Mouse (Mus musculus): ENCODE results near the gene Ptch1. TPM values are rescaled to one million over a fixed set of nuclear protein-coding genes. Genes with fewer than 3 reads are reported as not detected.

The Ptch1 gene
- total and polyA plus RNA-seq, 3 experiments = 11.9 to 56.7 (median 40.8) TPM

- Histone ChIP-seq H3K9me3 (replicated peaks) (no peaks in the 10 kb centered on the region), H3K4me3 (ENCODE audit: low read depth, low read length) (no peak overlapping the region), H3K4me1 (ENCODE audit: insufficient read depth, low read depth, low read length) (peaks cover 25% of the 10 kb centered on the region), H3K36me3 (replicated peaks) (peaks cover 90% of the 10 kb centered on the region), H3K27me3 (ENCODE audit: insufficient read depth, low read length) (no peaks in the 10 kb centered on the region)
- ATAC-seq (ENCODE audit: extremely low read depth, insufficient number of reproducible peaks, low FRiP score, poor library complexity, severe bottlenecking) (no peak), DNase-seq (ENCODE audit: low spot score) (no peak)
- no peak for TF ChIP-seq GATA2 (IDR thresholded peaks at IDR 0.05; ENCODE audit: borderline replicate concordance, low read depth, low read length)
These were observed 23.0 kb downstream of the Ptch1 start for GRCm38 (mm10) chr13:63550367-63550766.

GRCm38 (mm10) chr13:63549210-63549609 is 24.2 kb downstream of the Ptch1 start:
- DNase-seq (ENCODE audit: low spot score) = no peak
- no peak for ATAC-seq (ENCODE audit: extremely low read depth, insufficient number of reproducible peaks, low FRiP score, poor library complexity, severe bottlenecking)
- Histone ChIP-seq H3K4me3 (ENCODE audit: low read depth, low read length) (no peak overlapping the region), H3K9me3 (replicated peaks) (no peaks in the 10 kb centered on the region), H3K27me3 (ENCODE audit: insufficient read depth, low read length) (no peaks in the 10 kb centered on the region), H3K4me1 (ENCODE audit: insufficient read depth, low read depth, low read length) (peaks cover 20% of the 10 kb centered on the region), H3K36me3 (replicated peaks) (peaks cover 91% of the 10 kb centered on the region)
- no peak for TF ChIP-seq GATA1 (IDR thresholded peaks at IDR 0.05; ENCODE audit: borderline replicate concordance, low read length)
- no peak for TF ChIP-seq POLR2AphosphoS5 (IDR thresholded peaks at IDR 0.05; ENCODE audit: insufficient replicate concordance, low read depth, low read length)
- TF ChIP-seq CTCF (IDR thresholded peaks at IDR 0.05; ENCODE audit: low read depth, low read length) = no peak
- no peak for TF ChIP-seq TAL1 (conservative IDR thresholded peaks at IDR 0.05; ENCODE audit: low read depth, low read length)

DNA sequence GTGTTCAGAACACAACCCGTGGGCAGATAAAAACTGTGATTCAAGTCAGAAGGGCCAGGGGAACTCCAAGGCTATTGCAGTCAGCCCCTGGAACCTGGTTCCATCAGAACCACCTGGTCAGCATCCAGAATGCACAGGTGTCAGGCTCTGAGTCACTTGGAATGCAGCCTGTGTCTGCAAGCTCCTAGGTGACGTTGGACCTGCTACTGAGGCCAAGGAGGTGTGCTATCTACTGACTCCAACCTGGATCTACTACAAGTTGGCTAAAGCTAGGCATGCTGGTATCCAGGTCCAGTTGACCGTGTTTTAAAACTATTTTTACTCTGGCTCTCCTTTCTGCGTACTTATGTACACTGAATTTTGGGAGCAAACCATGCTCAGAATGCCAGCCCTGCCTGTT is 24.8 kb downstream of the Ptch1 start:
- TF ChIP-seq POLR2AphosphoS5 (IDR thresholded peaks at IDR 0.05; ENCODE audit: insufficient replicate concordance, low read depth, low read length) (no peak), GATA1 (IDR thresholded peaks at IDR 0.05; ENCODE audit: borderline replicate concordance, low read length) (no peak), CTCF (IDR thresholded peaks at IDR 0.05; ENCODE audit: low read depth, low read length) (no peak), GATA2 (IDR thresholded peaks at IDR 0.05; ENCODE audit: borderline replicate concordance, low read depth, low read length) (no peak)
- ATAC-seq (ENCODE audit: extremely low read depth, insufficient number of reproducible peaks, low FRiP score, poor library complexity, severe bottlenecking) (no peak), DNase-seq (ENCODE audit: low spot score) (no peak)
- no peak overlapping the region for H3K4me3 ChIP-seq (ENCODE audit: low read depth, low read length)
- H3K9me3 ChIP-seq (replicated peaks) = no peaks in the 10 kb centered on the region
- H3K36me3 ChIP-seq (replicated peaks) = peaks cover 93% of the 10 kb centered on the region
- no peaks in the 10 kb centered on the region for H3K27me3 ChIP-seq (ENCODE audit: insufficient read depth, low read length)
- H3K4me1 ChIP-seq (ENCODE audit: insufficient read depth, low read depth, low read length) = peaks cover 17% of the 10 kb centered on the region

DNA sequence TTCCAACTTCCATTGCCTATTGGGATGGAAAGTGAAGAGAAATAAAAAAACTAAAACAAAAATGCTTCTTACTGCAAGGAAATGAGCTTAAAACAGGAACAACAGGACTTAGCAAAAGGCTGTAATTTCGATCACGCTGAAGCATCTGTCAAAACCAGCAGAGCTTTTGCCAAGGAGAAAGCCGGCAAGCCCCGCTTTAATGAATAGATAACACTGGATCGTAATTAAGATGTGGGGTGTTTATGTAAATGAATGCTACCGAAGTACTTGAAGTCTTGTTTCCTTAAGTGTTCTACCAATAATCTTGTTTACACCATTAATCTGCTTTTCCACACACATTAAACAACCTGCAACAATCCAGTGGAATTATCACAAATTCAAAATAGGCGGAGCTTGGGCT is 28.1 kb downstream of the Ptch1 start:
- Histone ChIP-seq H3K4me3 (ENCODE audit: low read depth, low read length) (no peak overlapping the region), H3K4me1 (ENCODE audit: insufficient read depth, low read depth, low read length) (peaks cover 3% of the 10 kb centered on the region; the same call in 1 of the 2 replicates), H3K27me3 (ENCODE audit: insufficient read depth, low read length) (no peaks in the 10 kb centered on the region), H3K9me3 (replicated peaks) (no peaks in the 10 kb centered on the region), H3K36me3 (replicated peaks) (peaks cover 93% of the 10 kb centered on the region)
- DNase-seq (ENCODE audit: low spot score) = no peak
- no peak for ATAC-seq (ENCODE audit: extremely low read depth, insufficient number of reproducible peaks, low FRiP score, poor library complexity, severe bottlenecking)
- TF ChIP-seq GATA2 (IDR thresholded peaks at IDR 0.05; ENCODE audit: borderline replicate concordance, low read depth, low read length) (no peak), GATA1 (IDR thresholded peaks at IDR 0.05; ENCODE audit: borderline replicate concordance, low read length) (no peak), TAL1 (conservative IDR thresholded peaks at IDR 0.05; ENCODE audit: low read depth, low read length) (no peak), POLR2AphosphoS5 (IDR thresholded peaks at IDR 0.05; ENCODE audit: insufficient replicate concordance, low read depth, low read length) (no peak), CTCF (IDR thresholded peaks at IDR 0.05; ENCODE audit: low read depth, low read length) (no peak)

DNA sequence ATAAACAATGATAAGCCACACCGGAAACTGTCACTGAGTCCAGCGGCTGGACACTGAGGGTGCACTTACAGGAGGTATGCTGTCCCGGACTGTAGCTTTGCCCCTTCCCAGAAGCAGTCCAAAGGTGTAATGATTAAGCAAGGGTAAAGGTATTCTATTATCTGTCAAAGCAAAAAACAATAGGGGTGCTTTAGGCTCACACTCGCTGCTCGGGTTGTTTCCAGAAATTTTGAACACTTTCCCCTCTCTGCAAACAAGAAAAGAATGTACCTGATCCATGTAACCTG is 28.5 kb downstream of the Ptch1 start:
- no peak for TF ChIP-seq GATA1 (IDR thresholded peaks at IDR 0.05; ENCODE audit: borderline replicate concordance, low read length)
- no peak for TF ChIP-seq POLR2AphosphoS5 (IDR thresholded peaks at IDR 0.05; ENCODE audit: insufficient replicate concordance, low read depth, low read length)
- TF ChIP-seq TAL1 (conservative IDR thresholded peaks at IDR 0.05; ENCODE audit: low read depth, low read length) = no peak
- TF ChIP-seq CTCF (IDR thresholded peaks at IDR 0.05; ENCODE audit: low read depth, low read length) = no peak
- TF ChIP-seq GATA2 (IDR thresholded peaks at IDR 0.05; ENCODE audit: borderline replicate concordance, low read depth, low read length) = no peak
- DNase-seq (ENCODE audit: low spot score) = no peak
- Histone ChIP-seq H3K4me3 (ENCODE audit: low read depth, low read length) (no peak overlapping the region), H3K9me3 (replicated peaks) (no peaks in the 10 kb centered on the region), H3K36me3 (replicated peaks) (peaks cover 93% of the 10 kb centered on the region), H3K4me1 (ENCODE audit: insufficient read depth, low read depth, low read length) (peaks cover 3% of the 10 kb centered on the region; the same call in 1 of the 2 replicates), H3K27me3 (ENCODE audit: insufficient read depth, low read length) (no peaks in the 10 kb centered on the region)
- no peak for ATAC-seq (ENCODE audit: extremely low read depth, insufficient number of reproducible peaks, low FRiP score, poor library complexity, severe bottlenecking)

DNA sequence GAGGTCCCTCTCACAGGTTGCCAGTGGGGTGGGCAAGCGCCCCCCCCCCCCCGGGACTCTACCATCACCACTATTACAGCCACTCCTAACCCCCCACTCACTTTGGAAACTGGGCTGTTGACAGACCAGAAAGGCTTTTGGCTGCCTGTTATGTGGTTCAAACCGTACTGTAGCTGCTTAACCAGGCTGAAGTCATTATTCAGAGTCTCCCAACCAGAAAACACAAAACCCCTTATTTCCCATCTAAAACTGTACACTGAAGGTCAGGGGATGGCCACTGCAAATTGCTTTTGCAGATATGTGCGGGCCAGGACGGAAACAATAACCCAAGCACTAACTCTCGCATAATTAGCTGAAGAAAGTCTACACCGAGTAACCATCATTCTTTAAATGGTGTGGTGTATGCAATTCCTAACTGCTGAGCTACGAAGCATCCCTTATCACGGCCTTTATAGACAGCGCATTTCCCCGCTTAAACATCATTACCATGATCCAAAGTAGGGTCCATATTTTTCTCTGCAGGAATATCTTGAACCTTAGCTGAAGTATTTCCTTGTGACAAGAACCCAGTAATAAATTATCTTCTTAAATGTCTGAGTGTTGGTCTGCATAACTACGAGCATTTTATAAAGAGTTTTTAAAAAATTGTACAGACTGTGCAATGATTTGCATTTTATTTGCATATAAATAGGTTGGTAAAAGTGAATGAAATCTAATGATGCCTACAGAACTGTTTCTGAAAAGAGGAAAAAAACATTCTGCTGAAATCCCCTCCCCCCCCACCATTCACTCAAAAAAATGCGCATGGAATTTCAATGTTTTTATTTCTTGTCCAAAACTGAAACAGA is 29.1 kb downstream of the Ptch1 start:
- ATAC-seq (ENCODE audit: extremely low read depth, insufficient number of reproducible peaks, low FRiP score, poor library complexity, severe bottlenecking) (no peak), DNase-seq (ENCODE audit: low spot score) (no peak)
- Histone ChIP-seq H3K9me3 (replicated peaks) (no peaks in the 10 kb centered on the region), H3K4me3 (ENCODE audit: low read depth, low read length) (no peak overlapping the region), H3K27me3 (ENCODE audit: insufficient read depth, low read length) (no peaks in the 10 kb centered on the region), H3K36me3 (replicated peaks) (peaks cover 94% of the 10 kb centered on the region), H3K4me1 (ENCODE audit: insufficient read depth, low read depth, low read length) (no peaks in the 10 kb centered on the region; the same call in 1 of the 2 replicates)
- TF ChIP-seq TAL1 (conservative IDR thresholded peaks at IDR 0.05; ENCODE audit: low read depth, low read length) (no peak), GATA2 (IDR thresholded peaks at IDR 0.05; ENCODE audit: borderline replicate concordance, low read depth, low read length) (no peak)

DNA sequence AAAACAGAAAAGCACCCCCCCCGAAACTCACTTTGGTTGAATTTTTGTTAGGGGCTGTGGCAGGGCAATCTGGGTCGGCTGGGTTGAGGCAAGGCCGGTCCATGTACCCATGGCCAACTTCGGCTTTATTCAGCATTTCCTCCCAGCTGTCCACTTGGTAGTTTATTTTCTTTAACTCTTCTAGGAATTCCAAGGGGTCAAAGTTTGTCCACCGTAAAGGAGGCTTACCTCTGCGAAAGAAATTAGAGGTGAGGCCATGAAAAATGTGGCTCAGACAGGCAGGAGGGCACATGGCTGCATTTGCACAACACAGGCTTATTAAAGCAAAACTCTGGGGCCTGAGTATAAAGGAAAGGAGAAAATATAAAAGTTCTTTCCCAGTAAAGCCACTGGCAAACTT is 29.9 kb downstream of the Ptch1 start:
- Histone ChIP-seq H3K4me3 (ENCODE audit: low read depth, low read length) (no peak overlapping the region), H3K36me3 (replicated peaks) (peaks cover 94% of the 10 kb centered on the region), H3K4me1 (ENCODE audit: insufficient read depth, low read depth, low read length) (no peaks in the 10 kb centered on the region; the same call in 1 of the 2 replicates), H3K9me3 (replicated peaks) (no peaks in the 10 kb centered on the region), H3K27me3 (ENCODE audit: insufficient read depth, low read length) (no peaks in the 10 kb centered on the region)
- no peak for TF ChIP-seq GATA2 (IDR thresholded peaks at IDR 0.05; ENCODE audit: borderline replicate concordance, low read depth, low read length)
- ATAC-seq (ENCODE audit: extremely low read depth, insufficient number of reproducible peaks, low FRiP score, poor library complexity, severe bottlenecking) (no peak), DNase-seq (ENCODE audit: low spot score) (no peak)

All from G1E (cell line).